Mouse (Mus musculus) brown adipose tissue, adult 24 weeks (tissue): ENCODE measurements around the gene Myo5c. TPM values are rescaled to one million over a fixed set of nuclear protein-coding genes. Genes with fewer than 3 reads are reported as not detected.
"Not testable (repeated sequence)": the region's sequence is repeated elsewhere in the genome, so short reads cannot be mapped to it uniquely, and the experiment has no call there.

Source experiments
- H3K27ac ChIP-seq: fragments of 200-500 bp; replicated peaks from 2 replicates; pipeline ENCODE4 v1.5.1; 2012; ENCODE audit warnings: low read depth, mild to moderate bottlenecking, low read length
- H3K4me1 ChIP-seq: fragments of 200-500 bp; 2 replicates; pipeline ENCODE4 v1.6.1; 2012; ENCODE audit warnings: low read length, mixed read lengths; ENCODE audit not compliant: control insufficient read depth, insufficient read depth, insufficient read length
- H3K4me3 ChIP-seq: fragments of 200-500 bp; 2 replicates; pipeline ENCODE4 v1.5.1; 2012; ENCODE audit warnings: low read depth, mild to moderate bottlenecking, low read length, moderate library complexity; ENCODE audit not compliant: insufficient read depth
- polyA plus RNA-seq: library from polyadenylated mRNA; stranded (reverse); fragments of >200 nt; gene quantifications from 2 replicates; pipeline ENCODE4 v1.2.4, GENCODE M21; 2012; ENCODE audit not compliant: missing spikeins, insufficient read depth, insufficient read length

The Myo5c gene
- polyA plus RNA-seq, 1 experiment = 18.4 TPM

GRCm38 (mm10) chr9:75234983-75235627 lies 3.3 kb downstream of the Myo5c start:
- H3K27ac ChIP-seq = no peak overlapping the region
- H3K4me1 ChIP-seq = no peaks in the 10 kb centered on the region
- no peak overlapping the region for H3K4me3 ChIP-seq

- H3K4me3 ChIP-seq = no peak overlapping the region
- H3K4me1 ChIP-seq = no peaks in the 10 kb centered on the region
- no peak overlapping the region for H3K27ac ChIP-seq
Observed at GRCm38 (mm10) chr9:75235696-75236095, 3.9 kb downstream of the Myo5c start.

GRCm38 (mm10) chr9:75236416-75237308 lies 4.8 kb downstream of the Myo5c start:
- peak overlapping the region; percentile 9; the same call in 1 of the 2 replicates for H3K27ac ChIP-seq
- H3K4me3 ChIP-seq = no peak overlapping the region
- H3K4me1 ChIP-seq = no peaks in the 10 kb centered on the region

GRCm38 (mm10) chr9:75238179-75238578 lies 6.4 kb downstream of the Myo5c start:
- Histone ChIP-seq H3K4me1 (no peaks in the 10 kb centered on the region), H3K4me3 (no peak overlapping the region)

GRCm38 (mm10) chr9:75243052-75243451 lies 11.2 kb downstream of the Myo5c start:
- Histone ChIP-seq H3K4me1 (no peaks in the 10 kb centered on the region), H3K27ac (no peak overlapping the region), H3K4me3 (no peak overlapping the region)

More at GRCm38 (mm10) chr9:75238179-75238578, 6.4 kb downstream of the Myo5c start:
- no peak overlapping the region for H3K27ac ChIP-seq

- Histone ChIP-seq H3K27ac (no peak overlapping the region), H3K4me1 (no peaks in the 10 kb centered on the region), H3K4me3 (no peak overlapping the region)
Observed at GRCm38 (mm10) chr9:75243730-75244406, 12.0 kb downstream of the Myo5c start.

- H3K4me1 ChIP-seq = no peaks in the 10 kb centered on the region
- H3K4me3 ChIP-seq = no peak overlapping the region
- no peak overlapping the region for H3K27ac ChIP-seq
Observed at GRCm38 (mm10) chr9:75244527-75244926, 12.7 kb downstream of the Myo5c start.

- Histone ChIP-seq H3K4me3 (no peak overlapping the region), H3K27ac (no peak overlapping the region), H3K4me1 (no peaks in the 10 kb centered on the region)
Observed at GRCm38 (mm10) chr9:75246080-75246930, 14.5 kb downstream of the Myo5c start.

- H3K4me3 ChIP-seq = no peak overlapping the region
- no peak overlapping the region for H3K27ac ChIP-seq
- H3K4me1 ChIP-seq = no peaks in the 10 kb centered on the region
Observed at GRCm38 (mm10) chr9:75247870-75248269, 16.1 kb downstream of the Myo5c start.

- Histone ChIP-seq H3K4me3 (no peak overlapping the region), H3K4me1 (no peaks in the 10 kb centered on the region), H3K27ac (no peak overlapping the region)
Observed at GRCm38 (mm10) chr9:75248359-75248758, 16.5 kb downstream of the Myo5c start.

- Histone ChIP-seq H3K27ac (no peak overlapping the region), H3K4me1 (peaks cover 3% of the 10 kb centered on the region; the same call in 1 of the 2 replicates), H3K4me3 (no peak overlapping the region)
Observed at GRCm38 (mm10) chr9:75248874-75249273, 17.1 kb downstream of the Myo5c start.

- H3K4me1 ChIP-seq = peaks cover 17% of the 10 kb centered on the region
- H3K4me3 ChIP-seq, H3K27ac ChIP-seq: not testable (repeated sequence)
Observed at GRCm38 (mm10) chr9:75253158-75253557, 21.3 kb downstream of the Myo5c start.

- Histone ChIP-seq H3K27ac (0 out of 2 replicates have a peak overlapping the region, but pooled peaks have one; percentile 19), H3K4me1 (peaks cover 17% of the 10 kb centered on the region), H3K4me3 (no peak overlapping the region)
Observed at GRCm38 (mm10) chr9:75253766-75254165, 21.9 kb downstream of the Myo5c start.

GRCm38 (mm10) chr9:75254196-75254955 lies 22.6 kb downstream of the Myo5c start:
- Histone ChIP-seq H3K4me1 (peaks cover 17% of the 10 kb centered on the region), H3K4me3 (no peak overlapping the region), H3K27ac (0 out of 2 replicates have a peak overlapping the region, but pooled peaks have one; percentile 12)
